Mouse (Mus musculus): Measurements from ENCODE around the gene Gtpbp8.

DNA sequence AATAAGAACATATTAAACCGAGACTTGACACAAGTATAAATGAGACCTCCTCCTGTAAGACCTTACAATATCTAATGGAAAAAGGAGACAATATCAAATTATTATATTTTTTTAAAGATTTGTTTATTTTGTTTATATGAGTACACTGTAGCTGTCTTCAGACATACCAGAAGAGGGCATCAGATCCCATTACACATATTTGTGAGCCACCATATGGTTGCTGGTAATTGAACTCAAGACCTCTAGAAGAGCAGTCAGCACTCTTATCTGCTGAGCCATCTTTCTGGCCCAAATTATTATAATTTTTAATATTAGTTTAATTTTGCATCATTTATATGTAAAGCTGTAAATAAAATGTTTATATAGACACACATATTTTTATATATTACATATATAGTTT lies 3.4 kb downstream of the Gtpbp8 start:
- TF ChIP-seq CTCF (IDR thresholded peaks at IDR 0.05; ENCODE audit: low read depth) = no peak; the same call in 1 of the 2 replicates
- no peak for TF ChIP-seq EP300 (IDR thresholded peaks at IDR 0.05; ENCODE audit: low read depth)
